Mouse (Mus musculus): Measurements from ENCODE around the gene Far2.

Far2 gene

DNA sequence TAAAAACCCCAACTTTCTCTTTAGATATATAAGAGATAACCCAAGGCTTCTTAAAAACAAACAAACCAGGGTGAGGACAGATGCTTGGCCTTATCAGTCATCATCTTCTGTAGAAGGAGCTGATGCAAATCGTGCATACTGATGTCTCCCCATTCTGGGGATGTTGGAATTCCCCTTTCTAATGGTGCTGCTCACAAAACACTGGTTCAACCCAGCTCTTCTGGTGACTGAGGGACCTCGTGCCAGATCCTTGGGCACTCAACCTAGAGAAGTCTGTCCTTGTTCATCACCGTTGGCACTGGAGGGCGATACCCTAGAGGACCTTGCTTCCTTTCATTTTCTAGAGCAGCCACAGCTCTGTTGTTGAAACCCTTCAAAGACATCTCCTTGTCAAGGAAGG, 169.7 kb downstream of the Far2 start:
- no peak for DNase-seq (ENCODE audit: extremely low read depth, insufficient read length, low spot score)

DNA sequence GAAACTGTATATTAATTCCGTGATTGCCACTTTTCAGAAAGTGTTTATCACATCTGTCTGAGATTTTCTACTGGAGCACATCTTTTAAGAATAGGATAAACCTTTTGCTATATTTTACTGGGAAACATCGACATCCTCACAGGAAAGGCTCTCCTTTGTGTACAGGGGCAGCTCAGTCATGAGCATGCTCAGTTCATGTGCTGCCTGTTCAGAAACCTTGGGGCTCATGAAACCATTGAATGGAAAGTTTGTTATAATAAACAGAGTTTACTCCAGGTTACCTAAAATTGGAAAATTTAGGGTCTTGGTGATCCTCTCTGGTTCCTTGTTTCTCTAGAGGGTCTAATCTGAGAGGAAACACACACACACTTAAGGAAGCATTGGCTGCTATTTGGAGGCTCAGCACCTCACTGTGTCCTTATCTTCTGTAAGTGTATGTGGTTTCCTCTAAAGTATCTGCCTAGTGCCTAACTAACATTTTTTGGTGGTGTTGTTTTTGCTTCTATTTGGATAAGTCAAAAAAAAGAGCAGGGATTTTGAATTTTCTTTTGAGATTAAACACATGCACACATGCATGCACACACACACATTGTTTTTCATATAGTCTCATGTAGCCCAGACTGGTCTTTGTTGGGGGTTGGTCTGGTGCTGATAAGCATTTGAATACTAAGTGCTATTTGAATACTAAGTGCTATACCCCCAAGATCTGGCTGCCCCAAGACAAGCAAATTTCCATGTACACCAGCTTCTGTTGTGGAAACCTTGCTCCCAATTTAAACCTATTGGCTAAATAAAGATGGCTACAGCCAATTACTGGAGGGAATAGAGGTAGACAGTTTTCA, 171.4 kb downstream of the Far2 start:
- no peak for DNase-seq (ENCODE audit: extremely low read depth, insufficient read length, low spot score)

DNA sequence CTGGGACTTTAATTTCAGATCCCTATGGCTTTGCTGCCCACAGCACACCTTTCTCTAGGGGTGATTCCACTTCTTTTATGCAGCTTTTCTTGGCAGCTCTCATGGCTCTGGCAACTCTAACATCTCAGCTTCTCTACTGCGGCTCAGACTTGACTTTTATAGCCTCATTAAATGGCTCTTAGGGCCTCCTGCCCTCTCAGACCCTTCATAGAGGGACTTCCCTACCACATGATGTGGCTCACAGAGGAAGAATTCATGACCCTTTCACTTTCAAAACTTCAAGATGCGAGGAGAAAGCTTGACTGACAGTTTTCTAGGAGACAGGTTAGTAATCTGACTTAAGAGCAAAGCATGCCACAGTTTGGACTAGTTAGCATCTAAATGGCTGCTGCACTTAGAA, 175.6 kb downstream of the Far2 start:
- DNase-seq (ENCODE audit: extremely low read depth, insufficient read length, low spot score) = no peak

DNA sequence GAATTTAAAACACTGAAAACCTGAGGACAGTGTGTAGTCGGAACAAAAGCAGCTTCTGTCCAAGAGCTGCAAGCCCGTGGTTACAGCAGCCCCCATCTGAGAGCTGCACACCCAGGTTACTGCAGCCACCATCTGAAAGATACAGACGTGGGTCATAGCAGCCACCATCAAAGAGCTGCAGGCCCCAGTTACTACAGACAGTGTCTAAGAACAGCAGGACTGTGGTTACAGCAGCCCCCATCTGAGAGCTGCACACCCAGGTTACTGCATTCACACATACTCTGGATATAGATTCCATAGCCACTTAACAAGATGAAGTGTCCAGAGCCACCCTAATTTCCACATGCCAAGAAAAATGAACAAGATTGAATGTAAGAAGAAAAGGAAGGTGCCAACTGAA, 180.5 kb downstream of the Far2 start:
- no peak for DNase-seq (ENCODE audit: extremely low read depth, insufficient read length, low spot score)
